Mouse (Mus musculus) thymus, postnatal 4 days (tissue): ENCODE results near the gene Gpnmb.

Source experiments
- DNase-seq: peaks from one replicate; pipeline ENCODE4 v3.0.0; 2021

Gpnmb gene

DNA sequence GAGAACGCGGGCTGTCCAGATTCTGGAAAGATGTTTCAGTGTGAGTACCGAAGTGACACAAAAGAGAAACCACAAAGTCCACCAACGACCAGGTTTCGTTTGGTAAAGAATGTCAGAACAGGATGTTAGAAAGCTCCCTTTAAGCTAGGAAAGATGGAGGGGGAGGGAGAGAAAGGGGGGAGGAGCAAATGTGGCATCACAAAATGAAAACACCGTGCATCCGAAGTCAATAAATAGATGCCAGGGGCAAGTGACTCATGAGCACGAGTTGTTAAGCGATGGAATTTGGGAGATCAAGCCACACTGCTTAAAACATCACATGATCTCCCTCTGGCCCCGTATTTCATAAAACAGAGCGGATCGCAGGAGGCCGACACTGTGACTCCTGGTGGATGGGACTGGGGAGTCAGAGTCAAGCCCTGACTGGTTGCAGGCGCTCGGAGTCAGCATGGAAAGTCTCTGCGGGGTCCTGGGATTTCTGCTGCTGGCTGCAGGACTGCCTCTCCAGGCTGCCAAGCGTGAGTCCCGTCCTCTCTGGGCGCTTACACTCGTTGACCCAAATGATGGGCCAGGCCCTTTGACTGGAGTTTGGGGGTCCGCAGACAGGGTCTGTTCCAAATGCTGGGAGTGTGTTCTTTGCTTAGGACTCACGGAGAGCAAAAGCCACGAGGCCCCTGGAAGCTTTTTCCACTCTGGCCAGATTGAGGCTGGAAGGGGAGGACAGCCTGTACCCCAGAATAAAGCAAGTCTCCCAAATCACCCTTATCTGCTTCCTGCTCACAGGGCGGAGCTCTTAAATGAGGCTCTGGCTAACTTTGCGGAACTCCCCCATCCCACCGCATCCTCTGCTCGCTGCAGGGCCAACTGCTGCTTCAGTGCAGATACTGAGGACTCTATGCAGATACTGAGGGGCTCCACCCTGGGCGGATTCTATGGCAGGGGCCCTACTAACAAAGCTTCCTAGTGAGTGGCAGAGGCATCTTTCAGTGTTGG is at the start of gene Gpnmb:
Gene Gpnmb (plus strand): TSS at position 272 of the 993 bp plus-strand sequence.
- peak; percentile 45 for DNase-seq

DNA sequence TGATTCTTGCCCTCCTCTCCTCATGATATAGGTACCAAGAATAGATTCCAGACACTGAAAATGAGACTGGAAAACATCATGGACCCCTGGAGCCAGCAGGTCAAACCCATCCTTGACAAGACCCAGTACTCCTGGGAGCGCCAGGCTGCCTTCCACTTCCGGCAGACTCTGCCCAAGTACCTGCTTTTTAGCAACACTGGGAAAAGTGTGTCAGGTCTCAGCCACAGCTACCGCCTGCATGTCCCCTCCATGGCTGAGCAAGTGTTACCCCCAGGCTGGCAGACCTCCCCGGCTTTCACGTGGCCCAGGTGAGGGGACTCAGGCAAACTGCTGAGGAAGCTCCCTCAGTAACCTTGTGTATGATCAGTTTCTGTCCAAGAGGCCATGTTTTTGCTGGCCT is 46.4 kb upstream of the Gpnmb start:
- DNase-seq = no peak

DNA sequence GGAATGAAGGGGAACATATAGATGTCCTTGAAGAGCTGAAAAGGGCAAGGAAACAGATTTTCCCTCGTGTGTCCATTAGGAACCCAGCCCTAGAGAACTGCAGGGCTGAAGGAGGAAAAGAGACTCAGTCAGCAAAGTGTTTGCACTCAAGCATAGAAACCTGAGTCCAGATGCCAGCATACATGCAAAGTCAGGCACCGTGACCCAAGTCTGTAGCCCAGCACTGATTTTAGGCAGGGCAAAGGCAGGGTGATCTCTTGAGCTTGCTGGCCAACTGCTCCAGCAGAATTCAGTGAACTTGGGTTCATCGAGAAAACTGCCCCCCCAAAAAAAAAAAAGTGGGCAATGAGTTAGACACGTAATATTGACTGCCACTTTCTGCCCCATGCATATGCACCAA is 44.4 kb upstream of the Gpnmb start:
- no peak for DNase-seq

DNA sequence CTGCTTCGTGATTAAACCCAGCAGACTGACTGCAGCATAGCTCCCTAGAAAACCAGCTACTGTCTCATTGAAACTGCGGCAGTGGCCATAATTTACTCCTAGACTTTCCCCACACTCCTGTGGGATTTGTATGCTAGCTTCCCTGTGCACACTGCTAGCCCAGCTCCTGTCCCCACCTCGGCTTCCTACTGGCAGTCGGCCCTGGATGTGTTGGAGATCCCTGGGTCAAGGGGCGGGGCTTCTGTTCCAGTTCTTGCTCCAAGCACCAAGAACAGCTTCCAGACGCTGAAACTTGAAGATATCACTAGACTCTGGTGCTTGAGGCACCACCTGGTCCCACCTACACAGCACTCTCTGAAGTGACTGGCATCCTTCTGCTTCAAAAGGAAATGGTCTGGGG is 38.2 kb upstream of the Gpnmb start:
- no peak for DNase-seq

DNA sequence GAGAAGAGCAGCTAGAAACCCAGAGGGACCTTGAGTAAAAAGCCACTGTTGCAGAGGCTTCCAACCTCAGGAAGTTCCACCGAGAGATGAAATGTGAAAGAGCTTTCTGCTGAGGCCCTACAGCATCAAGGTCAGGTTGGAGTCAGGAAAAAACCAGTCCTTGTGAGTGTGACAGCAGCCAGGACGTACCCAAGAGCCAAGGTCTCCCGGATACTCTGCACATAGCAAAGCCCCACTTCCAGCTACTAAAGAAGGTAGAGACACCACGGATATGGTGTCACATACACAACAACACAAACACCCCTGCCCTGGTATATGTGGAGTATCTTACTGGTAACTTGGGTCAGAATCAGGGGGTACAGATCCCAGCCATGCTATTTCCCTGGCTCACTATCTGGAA is 37.5 kb upstream of the Gpnmb start:
- DNase-seq = no peak

DNA sequence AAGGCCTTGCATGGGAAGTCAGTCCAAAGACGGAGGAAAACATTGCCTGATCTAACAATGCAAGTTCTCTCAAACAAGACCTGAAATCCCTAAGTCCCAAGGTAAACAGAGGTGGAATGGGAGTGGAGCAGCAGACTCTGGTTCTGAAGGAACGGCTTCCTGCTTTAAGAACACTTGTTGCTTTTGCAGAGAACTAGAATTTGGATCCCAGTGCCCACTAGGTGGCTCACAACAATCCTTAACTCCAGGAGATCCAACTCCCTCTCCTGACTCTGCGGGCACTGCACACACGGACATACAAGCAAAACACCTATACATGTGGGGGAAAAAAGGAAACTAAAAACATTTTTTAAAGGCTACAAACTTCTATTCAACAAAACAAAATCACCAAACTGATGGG is 33.0 kb upstream of the Gpnmb start:
- DNase-seq = no peak

DNA sequence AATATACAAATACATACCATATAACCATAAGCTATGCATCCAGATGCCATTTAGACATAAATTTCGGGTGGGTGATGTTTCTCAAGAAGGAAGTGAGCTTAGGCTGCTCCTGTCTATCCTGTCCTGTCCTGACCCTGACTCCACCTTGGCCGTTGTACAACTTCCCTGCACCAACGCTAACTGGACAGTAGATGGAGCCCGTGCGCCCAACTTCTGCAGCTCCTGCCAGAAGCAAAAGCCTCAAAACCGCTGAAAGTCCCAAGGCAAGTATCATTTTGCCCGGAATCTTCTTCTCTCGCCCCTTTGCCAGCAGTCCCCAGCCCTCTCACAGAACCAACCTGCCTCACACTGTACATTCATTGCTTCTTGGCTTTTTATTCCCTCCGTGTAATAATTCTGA is 28.4 kb upstream of the Gpnmb start:
- DNase-seq = peak; percentile 76

DNA sequence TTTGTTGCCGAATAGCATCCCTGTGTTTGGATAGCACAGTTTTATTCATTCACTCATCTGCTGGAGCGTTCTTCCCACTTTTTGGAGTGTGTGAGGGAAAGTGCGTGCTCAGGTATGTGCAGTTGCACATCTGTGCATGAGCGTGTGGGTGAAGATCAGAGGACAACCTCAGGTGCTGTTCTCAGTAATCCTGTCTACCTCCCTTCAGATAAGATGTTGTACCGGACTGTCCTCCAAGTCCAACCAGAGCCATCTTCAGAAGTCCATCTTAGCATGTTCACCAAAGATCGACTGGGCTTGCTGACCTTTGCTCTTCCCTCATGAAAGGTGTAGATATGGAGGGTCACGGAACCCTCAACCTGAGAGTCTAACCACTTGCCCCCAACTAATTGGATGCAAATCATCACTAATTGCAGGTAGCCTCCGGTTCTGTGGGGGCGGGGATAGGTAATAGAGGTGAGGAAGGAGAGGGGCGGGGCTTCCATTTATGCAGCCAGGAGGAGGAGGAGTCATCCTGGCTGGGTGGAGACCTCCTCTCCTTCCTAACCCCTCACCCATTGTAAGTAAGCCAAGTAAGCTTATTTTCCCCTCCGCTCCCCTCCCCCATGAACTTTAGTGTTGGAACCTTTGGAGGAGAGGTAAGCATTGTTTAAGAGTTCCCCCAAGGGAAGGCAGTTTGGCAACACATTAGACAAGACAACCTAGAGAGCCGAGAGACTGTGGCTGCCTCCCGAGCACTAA is 27.8 kb upstream of the Gpnmb start:
- no peak for DNase-seq

DNA sequence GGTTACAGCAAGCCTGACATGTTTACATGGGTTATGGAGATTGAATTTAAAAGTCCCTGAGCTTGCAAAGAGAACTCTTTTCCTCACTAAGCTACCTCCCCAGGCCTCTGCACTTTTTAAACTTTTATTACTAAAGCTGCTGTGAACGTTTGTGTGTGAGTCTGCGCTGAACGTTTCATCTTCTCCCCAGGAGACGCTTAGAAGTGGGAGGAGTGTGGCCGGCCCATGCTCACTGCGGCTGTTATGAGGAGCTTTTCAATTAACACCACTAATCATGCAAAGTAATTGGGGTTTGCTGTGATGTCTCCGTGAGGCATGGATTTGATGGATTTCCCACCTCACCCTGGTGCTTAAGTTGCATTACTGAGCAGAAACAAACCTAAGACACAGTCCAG is 27.2 kb upstream of the Gpnmb start:
- no peak for DNase-seq

DNA sequence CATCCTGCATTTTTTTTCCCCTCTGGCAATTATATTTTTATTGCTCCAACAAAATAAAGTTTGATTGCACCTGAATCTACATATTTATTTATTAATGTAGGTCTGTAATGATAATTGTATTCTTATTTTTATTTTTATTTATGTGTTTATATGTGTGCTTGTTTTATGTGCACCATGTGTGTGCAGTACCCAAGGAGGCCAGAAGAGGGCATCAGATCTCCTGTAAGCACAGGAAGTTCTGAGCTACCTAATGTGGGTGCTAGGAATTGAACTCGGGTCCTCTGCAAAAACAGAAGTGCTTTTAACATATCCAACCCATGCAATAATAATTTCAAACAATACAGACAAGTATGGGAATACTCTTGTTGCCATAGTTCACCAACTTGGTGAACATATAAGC is 26.7 kb upstream of the Gpnmb start:
- DNase-seq = peak; percentile 28

DNA sequence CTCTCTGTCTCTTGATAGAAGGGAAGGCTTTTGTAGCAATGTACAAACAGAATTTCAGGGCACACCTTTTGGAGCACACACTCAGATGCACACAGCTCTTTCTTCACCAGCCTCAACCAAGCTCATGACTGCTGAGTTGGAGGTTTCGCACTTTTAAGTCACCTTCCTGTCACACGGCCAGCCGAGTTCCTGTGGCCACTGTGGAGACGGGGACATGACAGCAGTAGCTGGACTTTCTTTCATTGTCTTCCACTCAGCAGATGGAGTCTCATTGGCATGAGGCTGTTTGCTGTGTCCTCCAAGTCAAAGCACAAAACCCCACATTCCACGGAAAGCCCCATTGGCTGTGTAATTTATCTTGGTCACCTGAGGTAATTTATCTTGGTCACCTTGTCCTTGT is 25.2 kb upstream of the Gpnmb start:
- no peak for DNase-seq

DNA sequence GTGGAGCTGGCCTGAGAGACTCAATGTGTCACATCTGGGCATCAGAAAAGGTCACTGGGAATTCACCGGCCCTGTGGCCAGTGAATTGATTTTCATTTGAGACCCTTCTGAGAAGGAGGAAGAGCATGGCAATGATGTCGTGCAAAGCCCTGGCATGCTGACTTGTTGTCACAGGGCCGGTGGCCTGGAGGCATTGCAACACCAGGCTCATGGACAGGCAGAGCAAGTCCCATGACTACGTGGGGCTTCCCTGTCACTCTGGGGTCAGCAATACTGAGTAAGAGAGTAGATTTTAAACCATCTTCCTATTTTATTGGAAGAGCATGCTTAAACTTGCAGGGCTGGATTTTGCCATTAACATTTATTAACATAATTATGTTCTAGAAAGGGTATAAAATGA is 23.3 kb upstream of the Gpnmb start:
- no peak for DNase-seq

DNA sequence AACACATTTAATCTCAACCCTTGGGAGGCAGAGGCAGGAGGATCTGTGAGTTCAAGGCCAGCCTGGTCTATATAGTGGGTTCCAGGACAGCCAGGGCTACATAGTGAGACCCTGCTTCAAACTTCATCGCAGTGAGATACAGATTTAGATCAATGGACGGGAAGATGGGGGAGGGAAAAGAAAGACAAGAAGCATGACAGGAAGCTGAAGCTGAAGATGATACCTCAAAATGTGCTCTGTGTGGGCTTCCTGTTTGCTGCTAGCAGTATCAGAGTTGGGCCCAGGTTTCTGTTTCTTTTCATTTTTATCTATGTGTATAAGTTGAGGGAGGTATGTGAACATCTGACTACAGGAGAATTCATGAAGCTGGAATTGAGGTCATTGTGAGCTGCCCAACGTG is 22.9 kb upstream of the Gpnmb start:
- no peak for DNase-seq

DNA sequence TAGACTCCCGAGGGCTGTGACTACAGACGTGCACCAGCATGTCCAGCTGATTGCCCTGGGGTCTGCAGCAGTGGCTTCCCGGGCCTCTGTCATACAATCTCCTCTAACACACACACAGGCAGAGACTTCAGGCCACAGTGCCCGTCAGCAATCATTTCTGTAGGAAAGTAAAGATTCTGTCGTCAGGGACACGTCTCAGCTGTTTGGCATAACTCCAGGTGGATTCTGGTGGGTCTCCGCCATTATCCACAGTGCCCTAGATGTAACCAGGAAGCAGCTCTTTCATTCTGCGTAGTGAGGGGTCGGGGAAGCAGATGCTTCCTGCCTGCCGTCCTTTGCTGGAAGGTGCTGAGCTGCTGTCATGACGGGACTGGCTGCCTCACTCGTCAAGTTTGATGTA is 19.2 kb upstream of the Gpnmb start:
- peak; percentile 40 for DNase-seq

DNA sequence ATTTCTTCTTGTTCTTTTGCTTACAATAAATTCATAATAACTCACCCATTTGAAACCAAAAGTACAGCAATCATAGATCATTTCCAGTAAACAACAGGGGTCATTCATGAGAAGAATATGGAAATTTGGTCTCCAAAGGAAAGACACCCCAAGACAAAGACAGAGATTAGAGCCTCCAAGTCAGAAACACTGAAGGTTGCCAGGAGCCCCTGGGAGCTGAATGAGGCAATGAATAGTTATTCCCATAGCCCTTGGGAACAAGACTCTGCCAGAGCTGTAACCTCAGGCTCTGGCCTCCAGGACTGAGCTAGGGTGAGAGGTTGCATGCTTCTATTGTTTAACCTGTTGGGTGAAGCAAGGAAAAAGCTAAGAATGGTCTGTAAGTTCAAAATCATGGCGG is 17.0 kb upstream of the Gpnmb start:
- DNase-seq = no peak

DNA sequence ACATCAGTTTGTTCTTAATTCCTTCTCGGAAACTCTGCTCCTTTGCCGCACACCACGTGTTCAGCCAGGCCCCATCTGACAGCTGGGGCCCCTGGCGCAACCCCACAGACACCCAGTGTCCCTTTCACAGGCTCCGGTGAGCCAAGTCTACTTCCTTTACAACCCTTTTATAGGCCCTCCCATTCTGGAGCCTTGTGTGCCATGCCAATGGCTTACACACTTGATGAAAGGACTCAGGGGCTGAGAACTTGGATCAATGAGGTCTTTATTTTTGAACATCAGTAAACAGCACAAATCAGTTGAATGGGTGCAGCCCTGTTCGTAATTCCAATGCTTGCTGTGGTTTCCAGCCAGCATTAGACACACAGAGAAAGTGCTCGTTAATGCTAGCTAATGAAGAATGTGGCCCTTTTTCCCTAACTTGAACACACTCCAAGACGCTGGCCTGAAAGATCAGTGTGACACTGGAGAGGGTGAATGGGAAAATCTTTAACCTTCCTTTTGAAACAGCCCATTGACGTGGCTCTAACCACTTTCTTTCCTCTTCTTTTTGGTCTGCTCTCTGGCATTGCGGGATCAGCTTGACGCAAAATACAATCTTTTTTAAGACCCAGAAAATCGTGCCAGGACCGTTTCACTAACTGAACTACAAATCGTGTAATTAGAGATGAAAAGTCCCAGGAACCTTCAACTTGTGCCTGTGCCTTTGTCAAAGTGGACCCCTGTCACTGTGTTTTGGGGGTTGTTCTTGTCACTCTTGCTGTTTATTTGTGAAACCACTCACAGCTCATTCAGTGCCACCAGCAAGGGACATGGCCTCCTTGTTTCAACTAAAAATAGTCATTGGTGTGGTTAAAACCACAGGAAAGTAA is 15.0 kb upstream of the Gpnmb start:
- DNase-seq = no peak

DNA sequence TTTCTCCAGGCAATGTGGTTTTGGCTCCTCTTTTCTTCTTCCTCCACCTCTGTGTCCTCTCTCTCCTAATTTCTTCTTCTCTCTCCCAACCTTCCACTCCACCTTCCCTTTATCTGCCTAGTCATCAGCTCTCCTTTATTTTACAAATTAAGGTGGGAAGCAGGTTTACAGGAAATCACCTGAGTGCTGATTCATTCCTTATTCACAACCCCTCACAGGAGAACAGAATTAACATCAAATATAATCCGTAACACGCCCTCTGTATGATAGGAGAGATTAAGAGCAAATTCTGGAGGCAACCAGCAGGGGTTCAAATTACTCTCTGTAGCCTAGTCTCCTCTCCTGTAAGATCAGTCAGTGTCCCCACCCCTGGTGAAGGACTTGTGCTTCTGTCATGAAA is 14.0 kb upstream of the Gpnmb start:
- no peak for DNase-seq

DNA sequence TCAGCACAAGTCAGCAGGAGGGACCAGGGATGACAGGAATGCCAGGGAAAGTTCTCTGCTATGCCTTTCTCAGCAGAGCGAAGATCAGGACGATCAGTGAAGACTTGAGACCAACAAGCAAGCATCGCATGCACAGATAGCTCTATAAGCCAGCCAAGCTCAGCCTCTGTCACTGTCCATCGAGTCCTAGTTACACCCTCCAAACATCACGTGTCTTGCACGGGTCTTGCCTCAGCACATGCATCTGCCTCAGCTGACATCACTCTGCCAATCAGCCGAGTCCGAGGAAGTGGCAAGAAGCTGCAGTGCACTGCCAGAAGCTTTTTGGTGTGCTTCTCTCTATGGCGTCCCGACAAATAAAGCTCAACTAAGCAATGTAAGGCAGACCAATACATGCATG is 13.0 kb upstream of the Gpnmb start:
- DNase-seq = no peak

DNA sequence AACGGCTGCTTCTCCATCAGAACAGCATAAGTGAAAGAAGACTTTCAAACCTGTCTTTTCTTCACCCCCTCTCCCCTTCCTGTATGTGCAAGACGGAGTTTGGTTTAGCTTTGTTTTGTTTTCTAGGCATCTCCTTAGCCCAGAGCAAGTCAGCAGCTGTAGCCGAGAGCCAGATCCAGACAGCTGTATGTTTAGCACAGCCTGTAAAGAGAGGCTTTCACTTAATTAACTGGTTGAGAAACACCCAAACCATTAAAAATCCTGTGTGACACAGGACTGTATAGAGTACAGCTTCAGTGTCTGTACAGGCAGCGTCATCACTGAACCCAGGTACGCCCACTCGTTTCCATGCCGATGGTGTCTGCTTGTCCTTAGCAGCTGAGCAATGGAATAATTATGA is 11.1 kb upstream of the Gpnmb start:
- DNase-seq = no peak

DNA sequence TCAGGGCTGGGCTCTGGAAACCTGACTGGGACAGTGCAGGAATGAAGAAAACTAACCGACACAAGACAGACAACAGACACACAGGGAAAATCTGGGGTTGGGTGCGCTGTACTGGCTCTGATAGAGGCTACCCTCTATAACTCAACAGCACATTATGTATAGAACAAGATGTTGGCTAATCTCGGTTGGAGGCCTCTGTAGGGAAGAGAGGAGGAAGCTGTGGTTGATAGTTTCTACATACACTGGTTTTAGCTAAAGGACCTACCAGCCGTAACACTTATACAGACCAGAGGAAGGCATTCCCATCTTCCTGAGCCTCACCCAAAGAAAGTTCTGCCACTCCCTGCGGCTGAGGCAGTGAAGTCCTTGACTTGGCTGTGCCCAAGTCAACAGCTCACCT is 9.8 kb upstream of the Gpnmb start:
- no peak for DNase-seq

DNA sequence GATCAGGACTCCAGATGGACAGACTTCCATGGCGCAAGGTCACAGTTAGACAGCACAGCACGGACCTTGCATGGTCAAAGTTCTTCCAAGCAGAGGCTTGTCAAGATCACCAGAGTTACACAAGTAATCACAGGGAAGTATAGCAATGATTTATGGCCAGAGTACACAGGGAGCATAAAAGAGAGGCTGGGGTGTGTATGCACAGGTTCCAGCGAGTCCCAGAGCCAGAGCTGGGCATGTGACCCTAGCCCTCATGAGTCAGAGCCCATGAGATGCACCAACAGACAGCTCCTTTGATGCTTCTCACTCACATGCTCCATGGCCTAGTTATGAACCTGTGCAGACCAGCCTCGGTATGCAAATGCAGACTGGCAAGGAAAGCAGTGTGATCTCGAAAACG is 8.3 kb upstream of the Gpnmb start:
- no peak for DNase-seq

DNA sequence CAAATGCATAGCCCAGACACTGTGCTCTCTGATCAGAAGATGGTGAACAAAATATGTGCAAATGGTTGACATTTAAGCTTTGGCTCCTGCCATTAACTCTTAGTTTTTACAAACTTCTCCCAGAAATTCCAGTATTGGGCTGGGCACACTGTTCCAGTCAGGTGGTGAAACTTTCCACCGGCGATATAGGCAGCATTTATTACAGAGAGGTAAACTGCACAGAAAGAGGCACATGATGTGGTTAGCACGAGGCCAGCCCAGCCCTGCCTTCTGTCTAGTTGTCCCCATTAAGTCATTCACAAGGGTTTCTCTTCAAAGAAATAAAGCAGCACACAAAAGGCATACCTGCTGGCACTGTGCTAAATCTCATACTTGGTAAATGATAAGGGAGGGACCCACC is 7.6 kb upstream of the Gpnmb start:
- DNase-seq = no peak

DNA sequence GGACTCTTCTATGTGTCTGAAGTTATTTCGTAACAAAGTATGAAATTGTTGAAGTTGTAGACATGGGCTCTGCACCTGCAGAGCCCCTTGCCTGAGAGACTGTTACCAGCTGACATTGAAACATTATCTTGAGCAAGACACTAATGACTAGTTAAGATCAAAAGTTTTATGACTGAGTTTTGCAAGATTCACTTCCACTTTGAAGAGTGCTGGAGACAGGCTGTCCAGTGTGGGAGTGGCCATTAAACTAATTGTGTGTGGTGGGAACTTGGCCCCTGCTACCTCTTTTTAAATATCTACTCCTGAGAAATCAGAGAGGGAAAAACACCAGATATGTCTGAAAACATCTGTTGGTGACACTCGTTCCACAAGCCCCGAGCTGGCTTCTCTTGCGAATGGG is 5.1 kb upstream of the Gpnmb start:
- DNase-seq = no peak
